Mouse (Mus musculus) mammary gland, adult 2 months (tissue): ENCODE measurements around the gene Gal. TPM values are rescaled to one million over a fixed set of nuclear protein-coding genes. Genes with fewer than 3 reads are reported as not detected.

Experiments
- polyA plus RNA-seq: library from polyadenylated mRNA; depleted of rRNA; stranded (reverse); fragments of >200 nt; gene quantifications from 2 replicates; pipeline ENCODE4 v1.2.3, GENCODE M21; 2012; ENCODE audit warnings: low replicate concordance; rRNA removed

The Gal gene
- 0.92 TPM in 1 of 2 replicates, not detected in the other for polyA plus RNA-seq

DNA sequence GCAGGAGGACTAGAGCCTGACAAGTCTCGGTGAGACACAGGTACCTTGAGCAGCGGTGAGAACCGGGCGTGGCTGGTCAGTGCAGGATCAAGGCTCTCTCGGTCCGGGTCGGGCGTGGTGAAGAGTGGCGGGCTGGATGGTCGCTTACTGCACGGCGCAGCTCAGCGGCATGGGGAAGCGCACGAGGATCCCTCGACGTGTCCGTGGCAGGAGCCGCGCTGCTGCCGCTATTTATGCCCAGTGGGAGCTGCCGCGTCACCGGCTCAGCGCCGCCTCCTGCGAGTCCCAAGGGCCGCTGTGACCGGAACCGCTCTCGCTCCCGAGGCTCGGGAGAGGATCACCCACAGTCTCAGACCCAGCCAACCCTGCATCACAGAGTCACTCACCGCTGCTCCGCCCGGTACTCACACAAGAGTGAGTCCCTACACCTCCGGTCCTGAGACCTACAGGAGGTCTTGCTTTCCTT lies at the start of gene Gal:
Gene Gal, minus strand, starts transcription at position 277 of the 466 bp plus-strand sequence.

DNA sequence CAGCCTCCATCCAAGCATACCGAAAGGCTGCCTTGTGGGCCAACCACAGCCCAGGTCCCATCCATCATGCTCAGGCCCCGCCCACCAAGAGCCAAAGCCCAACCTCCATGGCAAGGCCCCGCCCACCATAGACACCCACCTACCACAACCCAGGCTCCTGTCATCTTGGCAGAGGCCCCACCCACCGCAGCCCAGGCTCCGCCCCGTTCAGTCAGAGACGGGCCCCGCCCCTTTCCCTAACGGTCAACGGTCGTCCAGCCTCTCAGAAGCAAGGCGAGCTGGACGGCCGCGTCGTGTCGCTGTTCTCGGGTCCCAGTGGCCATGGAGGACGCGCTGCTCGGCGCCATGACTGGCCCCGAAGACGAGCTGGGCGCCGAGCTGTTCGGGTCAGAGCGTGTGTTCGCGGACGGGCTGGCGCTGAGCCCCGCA lies 25.7 kb downstream of the Gal start, which contains the start of gene Tesmin:
Gene Tesmin, plus strand, starts transcription at position 229 of the 429 bp plus-strand sequence.

Other genes with a start within 250 kb of the Gal start
- gene Mrpl21, start 131.6 kb downstream of the Gal start, polyA plus RNA-seq = 40.4 and 41.6 TPM in 2 replicates
- gene Ighmbp2, start 131.5 kb downstream of the Gal start, polyA plus RNA-seq = 6.3 and 7.0 TPM in 2 replicates
- 65.2 and 74.6 TPM in 2 replicates for gene Cpt1a, start 92.2 kb downstream of the Gal start, polyA plus RNA-seq
- gene Tesmin, start 25.7 kb downstream of the Gal start, polyA plus RNA-seq = 0.22 and 0.65 TPM in 2 replicates
- gene Ppp6r3, start 161.2 kb upstream of the Gal start, polyA plus RNA-seq = 39.5 and 51.1 TPM in 2 replicates